Mouse (Mus musculus): ENCODE measurements around the gene Dpep2nb. TPM values are rescaled to one million over a fixed set of nuclear protein-coding genes. Genes with fewer than 3 reads are reported as not detected.
"Not testable (repeated sequence)": the region's sequence is repeated elsewhere in the genome, so short reads cannot be mapped to it uniquely, and the experiment has no call there.

Gene Dpep2nb
- polyA plus RNA-seq, 1 experiment from 2014 or later: not detected

DNA sequence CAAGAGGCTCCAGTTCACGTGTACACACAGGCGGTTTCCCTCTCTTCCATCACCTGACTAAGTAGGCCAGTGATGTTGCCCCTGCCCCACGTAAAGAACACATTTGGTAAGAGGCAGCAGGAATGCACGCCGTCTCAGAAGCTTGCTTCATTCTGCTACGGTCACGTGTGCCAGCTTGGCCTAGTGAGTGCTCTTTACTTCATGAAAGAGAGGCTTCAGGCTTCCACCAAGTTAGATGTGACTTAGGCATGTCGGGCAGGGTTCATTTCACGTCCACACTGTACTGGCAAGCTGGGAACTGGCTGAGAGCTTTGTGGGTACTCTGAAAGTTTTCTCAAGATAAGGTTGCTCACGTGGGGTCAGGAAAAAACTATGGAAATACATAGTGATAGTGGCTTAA lies 32.9 kb upstream of the Dpep2nb start:
- Histone ChIP-seq H3K9me3 (no peaks in the 10 kb centered on the region), H3K27ac (replicated peaks) (no peak overlapping the region), H3K4me1 (no peaks in the 10 kb centered on the region), H3K27me3 (replicated peaks; ENCODE audit: low read depth, poor library complexity, severe bottlenecking) (no peaks in the 10 kb centered on the region), H3K4me3 (no peak overlapping the region), H3K36me3 (replicated peaks) (peaks cover 23% of the 10 kb centered on the region)
- no peak for DNase-seq (ENCODE audit: low spot score)
- 92% methylated on average over 10 of the region's 10 CpGs for WGBS

DNA sequence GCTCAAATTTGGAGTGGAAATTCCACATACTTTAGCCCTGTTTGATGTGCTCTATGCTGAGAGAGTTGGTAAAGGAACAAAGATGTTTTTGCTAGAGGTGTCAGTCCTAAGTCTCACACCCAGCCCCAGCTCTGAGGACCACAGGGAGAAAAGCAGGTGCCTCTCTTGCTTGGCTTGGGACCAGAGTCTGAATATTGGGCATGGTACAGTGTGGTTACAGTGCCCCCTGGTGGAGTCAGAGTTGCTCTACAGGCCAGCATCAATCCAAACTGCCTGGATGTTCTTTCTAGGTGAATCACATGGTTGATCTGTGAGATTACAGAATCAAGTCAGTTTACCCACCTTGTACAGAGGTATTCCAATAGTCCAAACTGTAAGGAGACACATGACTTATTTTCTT lies 16.7 kb upstream of the Dpep2nb start:
- Histone ChIP-seq H3K36me3 (replicated peaks) (peaks cover 43% of the 10 kb centered on the region), H3K4me3 (no peak overlapping the region), H3K27ac (replicated peaks) (no peak overlapping the region), H3K9me3 (no peaks in the 10 kb centered on the region), H3K4me1 (no peaks in the 10 kb centered on the region), H3K27me3 (replicated peaks; ENCODE audit: low read depth, poor library complexity, severe bottlenecking) (no peaks in the 10 kb centered on the region)
- peak; percentile 75 for DNase-seq (ENCODE audit: low spot score)

DNA sequence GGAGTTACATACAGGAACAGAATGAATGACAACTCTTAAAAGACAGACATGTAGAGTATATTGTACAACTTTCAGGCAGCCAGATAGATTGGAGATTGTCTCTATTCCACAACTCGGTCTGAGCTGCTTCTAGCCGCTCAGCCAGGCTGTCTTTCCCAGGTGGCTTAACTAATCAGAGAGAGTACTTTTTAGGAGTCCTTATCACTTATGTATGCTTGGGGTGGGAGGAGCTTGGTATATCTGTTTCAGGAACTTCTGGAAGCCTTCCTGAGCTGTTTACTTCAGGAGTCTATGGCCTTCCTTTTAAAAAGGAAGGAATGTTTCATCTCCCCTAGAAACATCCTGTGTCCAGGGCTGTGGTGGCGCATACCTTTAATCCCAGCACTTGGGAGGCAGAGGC lies 12.3 kb upstream of the Dpep2nb start:
- Histone ChIP-seq H3K36me3 (replicated peaks) (peaks cover 41% of the 10 kb centered on the region), H3K27me3 (replicated peaks; ENCODE audit: low read depth, poor library complexity, severe bottlenecking) (no peaks in the 10 kb centered on the region), H3K9me3 (no peaks in the 10 kb centered on the region), H3K27ac (replicated peaks) (no peak overlapping the region), H3K4me3 (no peak overlapping the region), H3K4me1 (no peaks in the 10 kb centered on the region)
- 89% methylated on average over 3 of the region's 3 CpGs for WGBS
- no peak for DNase-seq (ENCODE audit: low spot score)

DNA sequence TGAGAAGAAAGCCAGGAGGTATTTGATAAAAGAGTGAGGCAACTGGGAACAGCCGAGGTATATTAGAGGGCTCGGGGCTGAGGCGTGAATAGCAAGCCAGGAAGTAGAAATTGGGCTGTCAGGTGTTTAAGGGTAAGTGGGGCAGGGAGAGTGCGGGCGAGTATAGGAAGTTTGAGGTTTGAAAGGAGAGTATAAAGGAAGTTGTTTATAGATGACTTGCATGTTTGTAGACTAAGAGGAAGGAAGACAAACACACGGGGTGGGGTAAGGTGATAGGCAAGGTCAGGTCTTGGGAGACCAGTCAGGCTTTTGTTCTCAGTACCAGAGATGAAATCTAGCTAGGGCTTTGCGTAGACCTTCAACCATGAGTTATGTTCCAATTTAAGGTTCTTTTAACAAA lies 11.4 kb upstream of the Dpep2nb start:
- no peaks in the 10 kb centered on the region for H3K27me3 ChIP-seq (replicated peaks; ENCODE audit: low read depth, poor library complexity, severe bottlenecking)
- H3K4me1 ChIP-seq: no peaks in the 10 kb centered on the region
- H3K36me3 ChIP-seq (replicated peaks): peaks cover 41% of the 10 kb centered on the region
- WGBS: 96% methylated on average over 7 of the region's 7 CpGs
- no peak overlapping the region for H3K27ac ChIP-seq (replicated peaks)
- no peak for DNase-seq (ENCODE audit: low spot score)
- H3K4me3 ChIP-seq: no peak overlapping the region
- H3K9me3 ChIP-seq: no peaks in the 10 kb centered on the region

DNA sequence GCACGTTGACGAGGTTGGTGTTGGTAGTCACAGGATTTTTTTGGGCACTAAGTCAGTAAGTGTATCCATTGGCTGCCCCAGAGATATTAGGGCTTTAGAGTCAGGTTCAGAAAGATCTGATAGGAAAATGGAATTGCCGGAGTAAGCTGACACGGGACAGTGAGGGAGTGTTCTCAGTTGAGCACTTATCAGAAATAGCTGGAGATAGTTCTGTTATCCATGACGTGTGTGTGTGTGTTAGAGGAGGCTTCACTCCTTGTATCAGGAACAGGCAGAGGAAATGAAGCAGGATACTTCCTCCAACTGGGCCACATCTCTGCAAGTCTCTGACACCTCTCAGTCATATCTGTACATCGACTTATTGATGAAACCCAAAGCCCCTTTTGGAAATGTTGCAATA lies 10.5 kb upstream of the Dpep2nb start:
- no peaks in the 10 kb centered on the region for H3K27me3 ChIP-seq (replicated peaks; ENCODE audit: low read depth, poor library complexity, severe bottlenecking)
- H3K36me3 ChIP-seq (replicated peaks): peaks cover 38% of the 10 kb centered on the region
- H3K4me3 ChIP-seq: no peak overlapping the region
- H3K27ac ChIP-seq (replicated peaks): no peak overlapping the region
- peaks cover 5% of the 10 kb centered on the region for H3K4me1 ChIP-seq
- H3K9me3 ChIP-seq: no peaks in the 10 kb centered on the region
- DNase-seq (ENCODE audit: low spot score): no peak
- 93% methylated on average over 6 of the region's 6 CpGs for WGBS

DNA sequence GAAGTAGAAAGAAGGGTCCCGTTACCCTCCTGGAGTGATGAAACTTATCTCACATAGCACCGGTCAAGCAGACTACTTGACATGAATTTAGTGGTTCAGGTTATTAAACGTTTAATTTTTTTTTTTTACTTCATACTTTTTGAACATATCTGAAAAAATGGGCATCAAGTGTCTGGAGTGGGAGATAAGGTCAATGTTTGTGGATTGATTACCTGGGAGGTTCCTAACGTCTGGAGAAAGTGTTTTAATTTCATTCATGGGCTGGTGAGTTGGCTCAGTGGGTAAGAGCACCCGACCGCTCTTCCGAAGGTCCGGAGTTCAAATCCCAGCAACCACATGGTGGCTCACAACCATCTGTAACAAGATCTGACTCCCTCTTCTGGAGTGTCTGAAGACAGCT lies 6.4 kb upstream of the Dpep2nb start:
- H3K27me3 ChIP-seq (replicated peaks; ENCODE audit: low read depth, poor library complexity, severe bottlenecking); H3K9me3 ChIP-seq; DNase-seq (ENCODE audit: low spot score); H3K27ac ChIP-seq (replicated peaks): not testable (repeated sequence)
- Histone ChIP-seq H3K4me3 (peak overlapping the region; percentile 88), H3K36me3 (replicated peaks) (peaks cover 34% of the 10 kb centered on the region), H3K4me1 (peaks cover 18% of the 10 kb centered on the region)
- WGBS: 85% methylated on average over 8 of the region's 8 CpGs

DNA sequence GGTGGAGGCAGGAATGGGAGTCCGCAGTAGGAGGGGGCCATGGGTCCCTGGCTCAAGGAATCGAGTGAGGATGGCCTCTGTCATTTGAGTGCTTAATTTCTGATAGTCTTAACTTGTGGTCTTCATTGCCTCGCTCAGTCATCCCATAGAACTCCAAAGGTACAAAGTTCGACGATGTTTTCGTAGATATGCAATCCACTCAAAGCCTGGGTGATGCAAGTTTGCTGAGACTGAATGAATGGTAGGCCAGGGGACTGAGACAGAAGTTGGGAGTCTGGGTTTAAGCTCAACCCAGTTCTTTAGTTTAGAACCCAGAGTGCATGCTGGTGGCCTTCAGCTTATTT lies 5.8 kb upstream of the Dpep2nb start, which contains the start of gene Ddx28:
TSS of gene Ddx28 (minus strand) at position 240 of the 344 bp plus-strand sequence.
- no peaks in the 10 kb centered on the region for H3K9me3 ChIP-seq
- H3K4me1 ChIP-seq: peaks cover 18% of the 10 kb centered on the region
- 2% methylated on average over 6 of the region's 6 CpGs for WGBS
- peak within 1 kb of the TSS; percentile 89 for H3K27ac ChIP-seq (replicated peaks)
- H3K36me3 ChIP-seq (replicated peaks): peaks cover 30% of the 10 kb centered on the region
- DNase-seq (ENCODE audit: low spot score): no peak
- no peaks in the 10 kb centered on the region for H3K27me3 ChIP-seq (replicated peaks; ENCODE audit: low read depth, poor library complexity, severe bottlenecking)
- peak within 1 kb of the TSS; percentile 88 for H3K4me3 ChIP-seq

DNA sequence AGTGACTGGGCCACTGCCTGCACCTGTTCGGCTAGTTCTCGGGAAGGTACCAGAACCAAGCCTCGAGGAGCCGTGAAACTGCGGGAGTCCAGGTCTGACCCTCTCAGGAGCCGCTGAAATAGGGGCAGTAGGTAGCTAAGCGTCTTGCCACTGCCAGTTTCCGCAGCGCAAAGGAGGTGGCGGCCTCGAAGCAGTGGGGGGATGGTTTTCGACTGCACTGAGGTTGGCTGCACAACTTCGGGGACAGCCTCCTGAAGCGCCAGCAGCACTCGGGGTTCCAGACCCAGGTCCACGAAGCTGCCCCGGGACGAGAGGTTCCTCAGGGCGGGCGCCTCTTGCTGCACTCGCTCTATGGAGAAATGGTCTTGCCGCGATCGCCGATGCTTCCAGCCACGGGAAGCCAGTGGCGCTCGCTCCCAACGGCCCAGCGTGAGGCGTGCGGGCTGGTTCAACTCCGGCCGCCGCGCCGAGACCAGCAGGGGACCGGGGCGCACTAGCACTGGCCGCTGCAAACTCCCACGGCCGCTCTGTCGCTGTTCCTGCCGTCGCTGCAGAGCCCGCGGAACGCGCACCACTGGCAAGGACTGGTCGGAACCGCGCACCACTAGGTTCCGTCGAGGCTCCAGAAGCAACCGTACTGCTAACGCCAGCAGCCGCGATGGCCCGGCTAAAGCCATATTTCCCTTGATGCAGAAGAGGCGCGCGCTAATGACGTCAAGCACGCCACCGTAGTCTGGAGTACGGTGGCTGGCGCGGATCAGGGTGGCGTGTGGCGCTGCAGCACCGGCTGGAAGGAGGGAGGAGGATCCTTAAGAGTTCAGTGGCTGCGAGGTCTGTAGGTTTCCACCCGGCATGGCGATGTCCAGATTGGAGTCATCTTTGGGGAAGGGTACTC lies 5.2 kb upstream of the Dpep2nb start:
- peak; percentile 94 for DNase-seq (ENCODE audit: low spot score)
- Histone ChIP-seq H3K4me3 (peak overlapping the region; percentile 88), H3K27me3 (replicated peaks; ENCODE audit: low read depth, poor library complexity, severe bottlenecking) (no peaks in the 10 kb centered on the region), H3K27ac (replicated peaks) (peak overlapping the region; percentile 89), H3K36me3 (replicated peaks) (peaks cover 25% of the 10 kb centered on the region), H3K4me1 (peaks cover 18% of the 10 kb centered on the region), H3K9me3 (no peaks in the 10 kb centered on the region)
- 2% methylated on average over 74 of the region's 74 CpGs for WGBS

DNA sequence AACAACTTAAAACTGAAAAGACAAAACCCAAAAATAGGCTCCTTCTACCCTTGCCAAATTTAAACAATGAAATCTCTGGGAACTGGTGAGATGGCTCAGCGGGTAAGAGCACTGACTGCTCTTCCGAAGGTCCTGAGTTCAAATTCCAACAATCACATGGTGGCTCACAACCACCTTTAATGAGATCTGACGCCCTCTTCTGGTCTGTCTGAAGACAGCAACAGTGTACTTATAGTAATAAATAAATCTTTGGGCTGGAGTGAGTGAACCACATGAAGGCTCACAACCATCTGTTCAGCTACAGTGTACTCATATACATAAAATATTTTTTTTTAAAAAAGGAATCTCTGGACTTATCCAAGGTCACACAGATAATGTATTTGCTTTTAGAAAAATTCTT lies 2.1 kb upstream of the Dpep2nb start:
- not testable (repeated sequence) for H3K27ac ChIP-seq (replicated peaks); H3K9me3 ChIP-seq; DNase-seq (ENCODE audit: low spot score); H3K4me3 ChIP-seq; H3K27me3 ChIP-seq (replicated peaks; ENCODE audit: low read depth, poor library complexity, severe bottlenecking)
- Histone ChIP-seq H3K4me1 (peaks cover 18% of the 10 kb centered on the region), H3K36me3 (replicated peaks) (peaks cover 18% of the 10 kb centered on the region)
- 69% methylated on average over 3 of the region's 3 CpGs for WGBS

DNA sequence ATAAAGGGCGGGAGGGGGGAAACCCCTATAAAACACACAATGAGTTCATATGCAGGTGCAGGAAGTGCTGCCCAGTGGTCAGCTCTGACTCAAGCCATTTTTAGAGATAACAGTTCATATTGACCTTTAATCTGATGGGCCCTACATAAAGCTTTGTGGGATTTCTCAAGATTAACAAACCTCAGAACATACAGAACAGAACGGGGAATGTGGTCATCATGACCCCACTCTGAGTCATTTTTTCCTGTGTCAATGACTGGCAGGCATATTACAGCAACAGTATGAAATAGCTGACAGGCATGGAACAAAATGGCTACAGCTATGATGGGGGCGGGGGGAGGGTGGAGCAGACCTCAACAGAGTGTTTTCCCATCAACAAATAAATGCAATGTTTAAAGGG lies 1.4 kb upstream of the Dpep2nb start:
- no peak for DNase-seq (ENCODE audit: low spot score)
- peaks cover 18% of the 10 kb centered on the region for H3K36me3 ChIP-seq (replicated peaks)
- H3K27ac ChIP-seq (replicated peaks): no peak overlapping the region
- H3K9me3 ChIP-seq: no peaks in the 10 kb centered on the region
- no peaks in the 10 kb centered on the region for H3K27me3 ChIP-seq (replicated peaks; ENCODE audit: low read depth, poor library complexity, severe bottlenecking)
- peaks cover 18% of the 10 kb centered on the region for H3K4me1 ChIP-seq
- WGBS: 86% methylated on average over 3 of the region's 3 CpGs
- no peak overlapping the region for H3K4me3 ChIP-seq

DNA sequence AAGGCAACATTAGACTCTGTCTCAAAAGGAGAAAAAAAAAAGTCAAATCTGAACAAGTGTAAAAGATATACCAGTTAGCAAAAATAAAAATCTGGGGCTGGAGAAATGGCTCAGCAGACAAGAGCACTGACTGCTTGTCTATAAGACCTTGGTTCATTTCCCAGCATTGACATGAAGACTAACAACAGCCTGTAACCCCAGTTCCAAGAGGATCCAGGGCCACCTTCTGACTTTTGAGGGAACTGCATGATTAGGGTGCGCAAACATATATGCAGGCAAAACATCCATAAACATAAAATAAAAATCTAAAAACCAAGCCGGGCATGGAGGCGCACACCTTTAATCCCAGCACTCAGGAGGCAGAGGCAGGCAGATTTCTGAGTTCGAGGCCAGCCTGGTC lies 638 bp upstream of the Dpep2nb start:
- DNase-seq (ENCODE audit: low spot score): no peak
- Histone ChIP-seq H3K27ac (replicated peaks) (no peak overlapping the region), H3K4me1 (peaks cover 12% of the 10 kb centered on the region), H3K36me3 (replicated peaks) (peaks cover 18% of the 10 kb centered on the region), H3K9me3 (no peaks in the 10 kb centered on the region), H3K27me3 (replicated peaks; ENCODE audit: low read depth, poor library complexity, severe bottlenecking) (no peaks in the 10 kb centered on the region), H3K4me3 (no peak overlapping the region)
- 88% methylated on average over 4 of the region's 4 CpGs for WGBS

DNA sequence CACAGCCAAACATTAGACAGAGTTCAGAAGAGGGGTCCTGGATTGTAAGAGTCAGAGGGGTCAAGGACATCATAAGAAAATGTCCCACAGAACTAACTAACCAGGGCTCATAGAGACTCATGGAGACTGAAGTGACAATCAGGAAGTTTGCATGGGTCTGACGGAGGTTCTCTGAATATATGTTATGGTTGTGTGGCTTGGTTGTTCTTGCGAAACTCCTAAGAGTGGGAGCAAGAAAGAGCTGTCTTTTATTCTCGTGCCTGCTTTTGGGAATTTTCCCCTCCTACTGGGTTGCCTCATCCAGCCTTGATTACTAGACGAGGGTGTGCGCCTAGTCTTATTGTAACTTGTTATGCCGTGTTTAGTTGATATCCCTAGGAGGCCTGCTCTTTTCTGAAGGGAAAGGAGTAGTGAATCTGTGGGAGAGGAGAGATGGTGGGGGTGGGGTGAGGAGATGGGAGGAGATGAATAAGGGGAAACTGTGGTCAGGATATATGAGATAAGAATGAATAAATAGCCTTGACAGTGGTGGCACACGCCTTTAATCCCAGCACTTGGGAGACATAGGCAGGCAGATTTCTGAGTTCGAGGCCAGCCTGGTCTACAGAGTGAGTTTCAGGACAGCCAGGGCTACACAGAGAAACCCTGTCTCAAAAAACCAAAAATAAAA lies 1.1 kb downstream of the Dpep2nb start:
- no peak for DNase-seq (ENCODE audit: low spot score)
- Histone ChIP-seq H3K4me3 (no peak overlapping the region), H3K36me3 (replicated peaks) (peaks cover 12% of the 10 kb centered on the region), H3K27me3 (replicated peaks; ENCODE audit: low read depth, poor library complexity, severe bottlenecking) (no peaks in the 10 kb centered on the region), H3K9me3 (no peaks in the 10 kb centered on the region), H3K4me1 (peaks cover 1% of the 10 kb centered on the region; the same call in 1 of the 2 replicates), H3K27ac (replicated peaks) (no peak overlapping the region)
- WGBS: 79% methylated on average over 8 of the region's 8 CpGs

DNA sequence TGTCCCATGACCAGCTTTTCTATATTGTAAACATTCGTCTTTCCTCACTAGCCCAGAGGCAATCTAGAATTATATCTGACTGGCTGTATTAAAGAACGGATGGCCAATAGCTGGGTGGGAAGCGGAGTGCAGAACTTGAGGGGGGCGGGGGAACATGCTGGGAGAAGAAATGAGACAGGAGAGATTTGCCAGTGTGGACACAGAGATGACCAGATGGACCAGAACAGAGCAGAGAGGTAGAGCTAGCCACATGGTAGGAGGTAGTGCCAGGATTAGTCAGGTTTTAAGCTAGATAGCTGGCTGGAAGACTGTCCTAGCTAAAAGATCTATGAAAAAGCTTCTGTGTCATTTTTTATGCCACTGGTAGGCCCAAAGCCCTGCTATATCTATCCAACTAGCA lies 3.9 kb downstream of the Dpep2nb start:
- no peaks in the 10 kb centered on the region for H3K4me1 ChIP-seq
- no peak overlapping the region for H3K27ac ChIP-seq (replicated peaks)
- no peaks in the 10 kb centered on the region for H3K36me3 ChIP-seq (replicated peaks)
- no peak overlapping the region for H3K4me3 ChIP-seq
- DNase-seq (ENCODE audit: low spot score): no peak
- no peaks in the 10 kb centered on the region for H3K27me3 ChIP-seq (replicated peaks; ENCODE audit: low read depth, poor library complexity, severe bottlenecking)
- H3K9me3 ChIP-seq: no peaks in the 10 kb centered on the region
- WGBS: 85% methylated on average over 4 of the region's 4 CpGs

All from embryonic facial prominence, embryonic 10.5 days (tissue).